Comparison of ENCODE assay signal across 10 mouse cellular contexts in genomic region chr10:39209161-39210025, GRCm38 (mm10). TPM values are rescaled to one million over a fixed set of nuclear protein-coding genes. Genes with fewer than 3 reads are reported as not detected.
A peak's percentile ranks its signal among the peaks of the same experiment; 100 is the strongest.
DNase-seq lines count a peak whose midpoint lies in the region; ATAC-seq and TF ChIP-seq lines count a peak whose summit lies in the region.
"Had no signal": no experiment of that assay in that cellular context is flagged by ENCODE, and none has a peak within 500 bp of the region (broad histone marks: within the 10 kb centered on the region; RNA-seq: fewer than 3 reads in every experiment).

No protein-coding gene starts in this region.

- no peaks in the 10 kb centered on the region for H3K9me3 ChIP-seq in kidney, postnatal 0 days (replicated peaks; ENCODE audit: low read length)
- H3K9me3 ChIP-seq in forebrain, embryonic 14.5 days (replicated peaks; ENCODE audit: control insufficient read depth, low read length) = peaks cover 7% of the 10 kb centered on the region; the same call in 1 of the 2 replicates
- H3K9me3 ChIP-seq in hindbrain, postnatal 0 days (ENCODE audit: low read length) = no peaks in the 10 kb centered on the region
- peaks cover 7% of the 10 kb centered on the region; the same call in 1 of the 2 replicates for H3K9me3 ChIP-seq in neural tube, embryonic 12.5 days
- H3K9me3 ChIP-seq: liver, embryonic 13.5 days had no signal

- no peak overlapping the region for H3K9ac ChIP-seq in kidney, postnatal 0 days (ENCODE audit: low read depth, low read length)
- peak overlapping the region; percentile 21; the same call in 1 of the 2 replicates for H3K9ac ChIP-seq in forebrain, embryonic 14.5 days (ENCODE audit: low read length)
- no peak overlapping the region for H3K9ac ChIP-seq in hindbrain, postnatal 0 days (replicated peaks; ENCODE audit: low read length)
- H3K9ac ChIP-seq in neural tube, embryonic 12.5 days = no peak overlapping the region
- H3K9ac ChIP-seq: liver, embryonic 13.5 days had no signal

- H3K4me2 ChIP-seq in kidney, postnatal 0 days (ENCODE audit: low read length) = no peak overlapping the region
- no peak overlapping the region for H3K4me2 ChIP-seq in forebrain, embryonic 14.5 days (ENCODE audit: low read length)
- 0 out of 2 replicates have a peak overlapping the region, but pooled peaks have one; percentile 9 for H3K4me2 ChIP-seq in hindbrain, postnatal 0 days (ENCODE audit: low read depth, low read length)
- H3K4me2 ChIP-seq in neural tube, embryonic 12.5 days (replicated peaks) = peak overlapping the region; percentile 27; the same call in 1 of the 2 replicates
- H3K4me2 ChIP-seq: liver, embryonic 13.5 days had no signal

- no peaks in the 10 kb centered on the region for H3K27me3 ChIP-seq in kidney, postnatal 0 days (ENCODE audit: insufficient read depth, low read length)
- no peaks in the 10 kb centered on the region for H3K27me3 ChIP-seq in forebrain, embryonic 14.5 days (replicated peaks; ENCODE audit: control insufficient read depth, insufficient read depth, low read length)
- no peaks in the 10 kb centered on the region for H3K27me3 ChIP-seq in hindbrain, postnatal 0 days (ENCODE audit: insufficient read depth, low read length)
- no peaks in the 10 kb centered on the region for H3K27me3 ChIP-seq in neural tube, embryonic 12.5 days (replicated peaks)
- H3K27me3 ChIP-seq: liver, embryonic 13.5 days had no signal

- no peak overlapping the region for H3K4me3 ChIP-seq in kidney, postnatal 0 days (replicated peaks; ENCODE audit: low read depth, low read length)
- H3K4me3 ChIP-seq in forebrain, embryonic 14.5 days (ENCODE audit: low read depth, low read length) = no peak overlapping the region
- no peak overlapping the region for H3K4me3 ChIP-seq in hindbrain, postnatal 0 days (ENCODE audit: low read length)
- no peak overlapping the region for H3K4me3 ChIP-seq in neural tube, embryonic 12.5 days
- H3K4me3 ChIP-seq: liver, embryonic 13.5 days had no signal

- H3K4me1 ChIP-seq in kidney, postnatal 0 days (replicated peaks; ENCODE audit: insufficient read depth, low read length) = no peaks in the 10 kb centered on the region
- H3K4me1 ChIP-seq in forebrain, embryonic 14.5 days (ENCODE audit: control insufficient read depth, insufficient read depth, low read length) = peaks cover 11% of the 10 kb centered on the region
- peaks cover 14% of the 10 kb centered on the region; the same call in 1 of the 2 replicates for H3K4me1 ChIP-seq in hindbrain, postnatal 0 days (ENCODE audit: insufficient read depth, low read length)
- H3K4me1 ChIP-seq in neural tube, embryonic 12.5 days = peaks cover 8% of the 10 kb centered on the region
- H3K4me1 ChIP-seq: liver, embryonic 13.5 days had no signal

- ATAC-seq in kidney, postnatal 0 days (replicated peaks; ENCODE audit: low FRiP score, low read depth) = no peak
- ATAC-seq in forebrain, embryonic 14.5 days = peak; percentile 84
- ATAC-seq in hindbrain, postnatal 0 days = peak; percentile 90
- ATAC-seq in neural tube, embryonic 12.5 days (ENCODE audit: low FRiP score, low read depth) = peak; percentile 77

- peak; percentile 14 for DNase-seq in kidney, postnatal 0 days (ENCODE audit: low spot score)
- no peak for DNase-seq in kidney, postnatal 36 days
- peak; percentile 79 for DNase-seq in adrenal gland, adult 2 months
- DNase-seq in forebrain, embryonic 14.5 days (ENCODE audit: low spot score) = peak; percentile 66
- DNase-seq in hindbrain, postnatal 0 days (ENCODE audit: low spot score) = peak; percentile 81
- no peak for DNase-seq in retina, postnatal 1 day
- no peak for DNase-seq in kidney, postnatal 4 days
- DNase-seq: liver, embryonic 13.5 days had no signal

- 28% methylated on average over 10 of the region's 10 CpGs for WGBS in kidney, postnatal 0 days
- 42% methylated on average over 10 of the region's 10 CpGs for WGBS in forebrain, embryonic 14.5 days
- 20% methylated on average over 10 of the region's 10 CpGs for WGBS in hindbrain, postnatal 0 days
- 33% methylated on average over 10 of the region's 10 CpGs for WGBS in neural tube, embryonic 12.5 days

- H3K27ac ChIP-seq in kidney, postnatal 0 days = no peak overlapping the region
- H3K27ac ChIP-seq in forebrain, embryonic 14.5 days (ENCODE audit: low read depth, low read length) = peak overlapping the region; percentile 21
- H3K27ac ChIP-seq in hindbrain, postnatal 0 days = peak overlapping the region; percentile 71
- peak overlapping the region; percentile 12; the same call in 1 of the 2 replicates for H3K27ac ChIP-seq in neural tube, embryonic 12.5 days
- H3K27ac ChIP-seq: liver, embryonic 13.5 days had no signal

- H3K36me3 ChIP-seq in kidney, postnatal 0 days (ENCODE audit: insufficient read depth, low read length) = no peaks in the 10 kb centered on the region
- H3K36me3 ChIP-seq in forebrain, embryonic 14.5 days (ENCODE audit: control insufficient read depth, insufficient read depth, low read length) = no peaks in the 10 kb centered on the region
- no peaks in the 10 kb centered on the region for H3K36me3 ChIP-seq in hindbrain, postnatal 0 days (ENCODE audit: insufficient read depth, low read length)
- H3K36me3 ChIP-seq in neural tube, embryonic 12.5 days = no peaks in the 10 kb centered on the region
- H3K36me3 ChIP-seq: liver, embryonic 13.5 days had no signal

- no peak for TF ChIP-seq CTCF in kidney, postnatal 0 days (IDR thresholded peaks at IDR 0.05; ENCODE audit: low read depth)
- TF ChIP-seq CTCF in hindbrain, postnatal 0 days (IDR thresholded peaks at IDR 0.05; ENCODE audit: low read depth) = no peak; the same call in 1 of the 2 replicates

RNA-seq across cellular contexts. Expression of gene Ccn6, which starts 45.8 kb away (rescaled TPM):
- 0.16 and 0.20 TPM in 2 replicates for polyA plus RNA-seq in kidney, postnatal 0 days (2015; fragmentation: Nextera tagmentation; extraction: Ambion mirVana)
- not detected for total RNA-seq in adrenal gland, adult 2 months (2021)
- polyA plus RNA-seq in adrenal gland, adult 2 months (2012; rRNA removed) = 0.07 and 0.22 TPM in 2 replicates
- polyA plus RNA-seq in forebrain, embryonic 14.5 days (2014; fragmentation: Nextera tagmentation; extraction: Ambion mirVana) = 0.28 and 0.33 TPM in 2 replicates
- 0.65 and 2.0 TPM in 2 replicates for total RNA-seq in hindbrain, postnatal 0 days (2014; rRNA removed)
- polyA plus RNA-seq in hindbrain, postnatal 0 days (2015; fragmentation: Nextera tagmentation; extraction: Ambion mirVana) = 0.35 and 0.49 TPM in 2 replicates
- 0.42 and 0.67 TPM in 2 replicates for polyA plus RNA-seq in neural tube, embryonic 12.5 days (2016; fragmentation: Nextera tagmentation; extraction: Ambion mirVana)
- polyA plus RNA-seq: embryonic facial prominence, embryonic 11.5 days had no signal

Comparison
In these comparisons a context has a peak if more than half of its experiments do, and no peak if none do; other contexts are left out.
1. DNase-seq: peak in kidney, postnatal 0 days (single experiment), adrenal gland, adult 2 months (single experiment), forebrain, embryonic 14.5 days (single experiment) and hindbrain, postnatal 0 days (single experiment); none in kidney, postnatal 36 days (0 of 2), retina, postnatal 1 day (single experiment) and kidney, postnatal 4 days (0 of 2).
2. H3K4me2 ChIP-seq: peak in hindbrain, postnatal 0 days (single experiment) and neural tube, embryonic 12.5 days (single experiment); none in kidney, postnatal 0 days (single experiment) and forebrain, embryonic 14.5 days (single experiment).